Mouse (Mus musculus) cortical plate, adult 2 months (tissue): Measurements from ENCODE around the gene Zgpat.

Experiments
- CTCF ChIP-seq: fragments of 200-500 bp; IDR thresholded peaks from 2 replicates; pipeline ENCODE4 v1.5.1; 2011; ENCODE audit warnings: mild to moderate bottlenecking, control low read depth, low read length; ENCODE audit not compliant: insufficient read depth; ENCODE audit errors: extremely low read depth
- POLR2A ChIP-seq: fragments of 200-500 bp; IDR thresholded peaks from 2 replicates; pipeline ENCODE4 v1.6.1; 2011; ENCODE audit warnings: mild to moderate bottlenecking, low read length, control low read depth; ENCODE audit not compliant: insufficient read depth; ENCODE audit errors: extremely low read depth

DNA sequence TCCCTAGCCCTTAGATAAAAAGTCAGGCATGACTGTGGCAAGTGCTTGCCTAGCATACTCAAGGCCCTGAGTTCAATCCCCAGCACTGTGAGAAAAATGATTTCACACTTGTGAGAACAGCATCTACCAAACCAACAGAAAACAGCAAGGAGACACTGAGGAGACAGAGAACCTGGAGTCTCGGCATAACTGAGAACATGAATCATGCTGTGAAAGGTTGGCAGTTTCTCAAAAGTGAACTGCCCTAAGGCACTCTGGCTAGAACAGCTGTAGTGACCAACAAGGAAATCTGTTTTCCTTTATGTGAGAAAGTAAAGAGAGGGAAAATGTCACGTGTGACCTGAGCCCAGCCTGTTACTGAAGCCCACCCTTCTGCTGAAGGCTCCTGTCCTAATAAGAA is 48.4 kb downstream of the Zgpat start:
- TF ChIP-seq CTCF (no peak), POLR2A (no peak)
